Mouse (Mus musculus) CH12.LX (cell line): Measurements from ENCODE around the gene Pnmal1.

ENCODE experiments used
- CHD1 ChIP-seq: IDR thresholded peaks from 2 replicates; pipeline ENCODE4 v1.6.1; 2012; ENCODE audit warnings: low read depth, low read length, improper control_type of control experiment, inconsistent platforms
- CTCF ChIP-seq, 2 experiments: IDR thresholded peaks in 1 of 2; conservative IDR thresholded peaks in 1 of 2; 2 replicates each; pipeline ENCODE4 v1.5.1; 2011 to 2012; ENCODE audit warnings: low read depth in 2 of 2, low read length in 2 of 2, improper control_type of control experiment in 1 of 2, inconsistent platforms in 1 of 2, mild to moderate bottlenecking in 1 of 2, moderate library complexity in 1 of 2
- E2F4 ChIP-seq: IDR thresholded peaks from 2 replicates; pipeline ENCODE4 v1.6.1; 2011; ENCODE audit warnings: low read depth, low read length, improper control_type of control experiment; ENCODE audit not compliant: insufficient replicate concordance
- ELF1 ChIP-seq: IDR thresholded peaks from 2 replicates; pipeline ENCODE4 v1.6.1; 2014; ENCODE audit warnings: low read depth, mild to moderate bottlenecking, inconsistent platforms, low read length, improper control_type of control experiment
- EP300 ChIP-seq: IDR thresholded peaks from 2 replicates; pipeline ENCODE4 v1.6.1; 2011; ENCODE audit warnings: low read length, improper control_type of control experiment
- HCFC1 ChIP-seq: IDR thresholded peaks from 2 replicates; pipeline ENCODE4 v1.6.1; 2012; ENCODE audit warnings: low read depth, mild to moderate bottlenecking, inconsistent platforms, low read length, improper control_type of control experiment
- IRF4 ChIP-seq: IDR thresholded peaks from 2 replicates; pipeline ENCODE4 v1.6.1; 2014; ENCODE audit warnings: low read depth, mild to moderate bottlenecking, inconsistent platforms, low read length, improper control_type of control experiment
- NRF1 ChIP-seq: IDR thresholded peaks from 2 replicates; pipeline ENCODE4 v1.6.1; 2014; ENCODE audit warnings: low read depth, mild to moderate bottlenecking, inconsistent platforms, low read length, improper control_type of control experiment, moderate library complexity
- POLR2A ChIP-seq: IDR thresholded peaks from 2 replicates; pipeline ENCODE4 v1.6.1; 2011; ENCODE audit warnings: low read depth, mild to moderate bottlenecking, improper control_type of control experiment, low read length
- TCF12 ChIP-seq: IDR thresholded peaks from 2 replicates; pipeline ENCODE4 v1.6.1; 2014; ENCODE audit warnings: low read depth, mild to moderate bottlenecking, inconsistent platforms, low read length, improper control_type of control experiment
- UBTF ChIP-seq: IDR thresholded peaks from 2 replicates; pipeline ENCODE4 v1.6.1; 2012; ENCODE audit warnings: low read depth, mild to moderate bottlenecking, inconsistent platforms, low read length, improper control_type of control experiment, moderate library complexity
- ZC3H11A ChIP-seq: IDR thresholded peaks from 2 replicates; pipeline ENCODE4 v1.6.1; 2012; ENCODE audit warnings: low read depth, mild to moderate bottlenecking, inconsistent platforms, low read length, improper control_type of control experiment

DNA sequence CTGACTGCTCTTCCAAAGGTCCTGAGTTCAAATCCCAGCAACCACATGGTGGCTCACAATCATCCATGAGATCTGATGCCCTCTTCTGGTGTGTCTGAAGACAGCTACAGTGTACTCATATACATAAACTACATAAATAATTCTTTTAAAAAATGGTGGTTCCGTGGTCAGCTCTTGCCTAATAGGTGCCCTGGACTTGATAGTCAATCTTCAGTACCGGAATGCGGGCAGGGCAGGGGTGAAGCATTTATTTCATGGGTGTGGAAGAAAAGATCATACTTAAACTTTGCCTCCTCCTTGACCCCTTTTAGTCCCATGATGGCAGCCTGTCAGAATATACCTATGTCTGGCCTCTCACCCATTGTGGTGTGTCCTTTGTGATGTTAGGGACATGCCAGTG is 47.6 kb upstream of the Pnmal1 start:
- TF ChIP-seq CTCF (conservative IDR thresholded peaks at IDR 0.05 in 1 of 2, IDR thresholded peaks at IDR 0.05 in 1 of 2; ENCODE audit: low read depth in 2 of 2, low read length in 2 of 2) (peak in 1 of 2 experiments; percentile 9; a peak in 1 of 4 replicates), NRF1 (no peak), HCFC1 (no peak), EP300 (no peak), ZC3H11A (no peak), POLR2A (no peak), E2F4 (no peak), TCF12 (no peak), CHD1 (no peak), ELF1 (no peak), IRF4 (no peak), UBTF (no peak)
